Mouse (Mus musculus) bone marrow, adult 2 months (tissue): ENCODE measurements around the gene Adtrp.

Experiments used
- CTCF ChIP-seq: fragments of 200-500 bp; IDR thresholded peaks from 2 replicates; pipeline ENCODE4 v1.5.1; 2011; ENCODE audit warnings: low read length, control low read depth; ENCODE audit not compliant: control insufficient read depth, insufficient read depth
- POLR2A ChIP-seq: fragments of 200-500 bp; IDR thresholded peaks from 2 replicates; pipeline ENCODE4 v1.6.1; 2011; ENCODE audit warnings: low read depth, mild to moderate bottlenecking, control low read depth, low read length, borderline replicate concordance; ENCODE audit not compliant: control insufficient read depth

DNA sequence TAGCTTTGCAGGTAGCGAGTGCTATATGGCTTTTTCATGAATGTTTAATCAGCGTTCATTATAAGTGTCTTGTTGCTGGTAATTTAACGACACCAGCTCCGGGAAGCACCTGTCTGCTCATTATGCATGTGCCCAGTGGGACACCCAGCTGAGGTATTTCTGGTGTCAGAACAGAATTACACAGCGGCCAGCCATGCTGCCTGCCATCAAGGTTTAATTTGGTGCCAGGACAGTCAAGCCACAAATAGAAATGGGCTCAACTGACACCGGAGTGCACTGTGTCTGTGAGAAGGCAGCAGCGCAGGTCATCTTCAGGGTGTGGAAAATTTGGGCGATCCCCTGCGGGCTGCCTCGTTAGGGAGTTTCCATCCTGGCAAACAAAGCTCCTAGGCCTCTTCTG is 87.0 kb downstream of the Adtrp start:
- TF ChIP-seq CTCF: no peak
- no peak for TF ChIP-seq POLR2A
